Mouse (Mus musculus) intestine, postnatal 0 days (tissue): Measurements from ENCODE around the gene Saa4. TPM values are rescaled to one million over a fixed set of nuclear protein-coding genes. Genes with fewer than 3 reads are reported as not detected.

Experiments
- ATAC-seq: fragments of 200-750 bp; cut with Nextera tagmentation; 2 replicates; pipeline ENCODE4 v1.8.0; 2017; ENCODE audit warnings: mild to moderate bottlenecking, moderate TSS enrichment, moderate library complexity
- H3K27ac ChIP-seq: fragments of 300-500 bp; sonication (generic); 2 replicates; pipeline ENCODE4 v1.5.1; 2014; ENCODE audit warnings: mild to moderate bottlenecking, low read depth, low read length, moderate library complexity
- H3K27me3 ChIP-seq: fragments of 300-500 bp; sonication (generic); replicated peaks from 2 replicates; pipeline ENCODE4 v1.6.1; 2014; ENCODE audit warnings: low read length, mixed read lengths; ENCODE audit not compliant: control insufficient read depth, insufficient read depth
- H3K36me3 ChIP-seq: fragments of 300-500 bp; sonication (generic); 2 replicates; pipeline ENCODE4 v1.6.1; 2014; ENCODE audit warnings: mild to moderate bottlenecking, moderate library complexity; ENCODE audit not compliant: control insufficient read depth, insufficient read depth
- H3K4me1 ChIP-seq: fragments of 300-500 bp; sonication (generic); replicated peaks from 2 replicates; pipeline ENCODE4 v1.6.1; 2014; ENCODE audit warnings: antibody characterized with exemption, low read length, mixed read lengths; ENCODE audit not compliant: control insufficient read depth, insufficient read depth
- H3K4me2 ChIP-seq: fragments of 300-500 bp; sonication (generic); replicated peaks from 2 replicates; pipeline ENCODE4 v1.6.1; 2014; ENCODE audit warnings: low read depth, mild to moderate bottlenecking, moderate library complexity
- H3K4me3 ChIP-seq: fragments of 300-500 bp; sonication (generic); 2 replicates; pipeline ENCODE4 v1.5.1; 2014; ENCODE audit warnings: low read depth, low read length
- H3K9ac ChIP-seq: fragments of 300-500 bp; sonication (generic); 2 replicates; pipeline ENCODE4 v1.6.1; 2014; ENCODE audit warnings: mild to moderate bottlenecking, low read depth, low read length
- H3K9me3 ChIP-seq: fragments of 300-500 bp; sonication (generic); 2 replicates; pipeline ENCODE4 v1.6.1; 2016; ENCODE audit warnings: mixed run types; ENCODE audit not compliant: control insufficient read depth
- CTCF ChIP-seq: sonication (generic); IDR thresholded peaks from 2 replicates; pipeline ENCODE4 v1.5.1; 2016; ENCODE audit warnings: low read depth, mild to moderate bottlenecking, control low read depth, antibody characterized with exemption, moderate library complexity
- WGBS: fragments of 180-500 bp; shearing (Covaris S2); extraction: QIAGEN DNeasy Blood & Tissue Kit; methylation state at CpG from one replicate; pipeline ENCODE4 v1.1.7; 2014; 5-methylcytosine and 5-hydroxymethylcytosine counted together
- polyA plus RNA-seq: library from polyadenylated mRNA; unstranded; fragments of >200 nt; fragmentation: Nextera tagmentation; extraction: Ambion mirVana; gene quantifications from 2 replicates; pipeline ENCODE4 v1.2.1, GENCODE M21; 2015

The Saa4 gene
- polyA plus RNA-seq, 1 experiment from 2014 or later = not detected

- H3K36me3 ChIP-seq = no peaks in the 10 kb centered on the region
- ATAC-seq = no peak
- no peaks in the 10 kb centered on the region for H3K9me3 ChIP-seq
- no peaks in the 10 kb centered on the region for H3K4me1 ChIP-seq
- H3K4me3 ChIP-seq = no peak overlapping the region
- no peak overlapping the region for H3K4me2 ChIP-seq
- H3K9ac ChIP-seq = no peak overlapping the region
- no peak for TF ChIP-seq CTCF
- H3K27me3 ChIP-seq = no peaks in the 10 kb centered on the region
- WGBS = 57% methylated on average over 3 of the region's 3 CpGs
- H3K27ac ChIP-seq = no peak overlapping the region
Measured at GRCm38 (mm10) chr7:46678417-46678816, 54.0 kb downstream of the Saa4 start.

Other genes starting within 250 kb of the Saa4 start
- gene Sergef, start 92.8 kb downstream of the Saa4 start, polyA plus RNA-seq = 7.5 TPM in 2 replicates
- gene Tph1, start 60.1 kb downstream of the Saa4 start, polyA plus RNA-seq = 4.8 and 5.3 TPM in 2 replicates
- gene Saal1, start 21.9 kb downstream of the Saa4 start, polyA plus RNA-seq = 8.4 and 9.3 TPM in 2 replicates
- 2.3 and 5.2 TPM in 2 replicates for gene Saa3, start 16.9 kb downstream of the Saa4 start, polyA plus RNA-seq
- gene Saa1, start 10.4 kb upstream of the Saa4 start, polyA plus RNA-seq = 0.29 and 0.47 TPM in 2 replicates
- gene Saa2, start 19.2 kb upstream of the Saa4 start, polyA plus RNA-seq = not detected in 2 replicates
- gene Hps5, start 63.5 kb upstream of the Saa4 start, polyA plus RNA-seq = 13.9 and 14.7 TPM in 2 replicates
- 51.3 and 52.7 TPM in 2 replicates for gene Gtf2h1, start 63.5 kb upstream of the Saa4 start, polyA plus RNA-seq
- gene Ldha, start 108.9 kb upstream of the Saa4 start, polyA plus RNA-seq = 1,258 and 1,338 TPM in 2 replicates
- gene Ldhc, start 128.6 kb upstream of the Saa4 start, polyA plus RNA-seq = not detected in 2 replicates
- 100 and 107 TPM in 2 replicates for gene Tsg101, start 187.4 kb upstream of the Saa4 start, polyA plus RNA-seq
- 4.2 and 4.9 TPM in 2 replicates for gene Uevld, start 225.9 kb upstream of the Saa4 start, polyA plus RNA-seq